Mouse (Mus musculus): Measurements from ENCODE around the gene Gm47429. TPM values are rescaled to one million over a fixed set of nuclear protein-coding genes. Genes with fewer than 3 reads are reported as not detected.
"Not testable (repeated sequence)": the region's sequence is repeated elsewhere in the genome, so short reads cannot be mapped to it uniquely, and the experiment has no call there.

Gm47429 gene
- polyA plus RNA-seq (2012), result not detected in 2 replicates

GRCm38 (mm10) chr13:50443812-50444211 lies at the start of gene Gm47429:
TSS of gene Gm47429 (minus strand) at chr13:50443912.
- no peaks in the 10 kb centered on the region for H3K4me1 ChIP-seq (ENCODE audit: control insufficient read depth)
- H3K27me3 ChIP-seq (ENCODE audit: control insufficient read depth), result no peaks in the 10 kb centered on the region
- H3K36me3 ChIP-seq (ENCODE audit: control insufficient read depth), result no peaks in the 10 kb centered on the region
- H3K4me3 ChIP-seq (replicated peaks), result no peak within 1 kb of the TSS
- TF ChIP-seq GATA1 (IDR thresholded peaks at IDR 0.05; ENCODE audit: low read length) (no peak), TAL1 (IDR thresholded peaks at IDR 0.05; ENCODE audit: low read length) (no peak)
- no peaks in the 10 kb centered on the region for H3K9me3 ChIP-seq (ENCODE audit: control insufficient read depth, low read length)

GRCm38 (mm10) chr13:50488510-50488909 lies 44.8 kb upstream of the Gm47429 start:
- H3K27me3 ChIP-seq (ENCODE audit: control insufficient read depth); H3K36me3 ChIP-seq (ENCODE audit: control insufficient read depth); H3K4me1 ChIP-seq (ENCODE audit: control insufficient read depth); H3K4me3 ChIP-seq (replicated peaks): not testable (repeated sequence)
- peaks cover 10% of the 10 kb centered on the region for H3K9me3 ChIP-seq (ENCODE audit: control insufficient read depth, low read length)

GRCm38 (mm10) chr13:50467007-50467406 lies 23.3 kb upstream of the Gm47429 start, which contains the start of gene Nutm2:
TSS of gene Nutm2 (plus strand) at chr13:50467307.
- H3K27me3 ChIP-seq (ENCODE audit: control insufficient read depth), result no peaks in the 10 kb centered on the region
- H3K4me1 ChIP-seq (ENCODE audit: control insufficient read depth), result no peaks in the 10 kb centered on the region
- no peaks in the 10 kb centered on the region for H3K36me3 ChIP-seq (ENCODE audit: control insufficient read depth)
- no peak for TF ChIP-seq GATA1 (IDR thresholded peaks at IDR 0.05; ENCODE audit: low read length)
- TF ChIP-seq TAL1 (IDR thresholded peaks at IDR 0.05; ENCODE audit: low read length), result no peak
- peaks cover 15% of the 10 kb centered on the region for H3K9me3 ChIP-seq (ENCODE audit: control insufficient read depth, low read length)
- no peak within 1 kb of the TSS for H3K4me3 ChIP-seq (replicated peaks)

GRCm38 (mm10) chr13:50464621-50465562 lies 21.2 kb upstream of the Gm47429 start:
- no peak overlapping the region for H3K4me3 ChIP-seq (replicated peaks)
- peaks cover 13% of the 10 kb centered on the region; the same call in 1 of the 2 replicates for H3K9me3 ChIP-seq (ENCODE audit: control insufficient read depth, low read length)
- no peaks in the 10 kb centered on the region for H3K4me1 ChIP-seq (ENCODE audit: control insufficient read depth)
- TF ChIP-seq TAL1 (IDR thresholded peaks at IDR 0.05; ENCODE audit: low read length), result no peak
- no peak for TF ChIP-seq GATA1 (IDR thresholded peaks at IDR 0.05; ENCODE audit: low read length)
- no peaks in the 10 kb centered on the region for H3K27me3 ChIP-seq (ENCODE audit: control insufficient read depth)
- no peaks in the 10 kb centered on the region for H3K36me3 ChIP-seq (ENCODE audit: control insufficient read depth)

- not testable (repeated sequence) for H3K27me3 ChIP-seq (ENCODE audit: control insufficient read depth); H3K9me3 ChIP-seq (ENCODE audit: control insufficient read depth, low read length); H3K36me3 ChIP-seq (ENCODE audit: control insufficient read depth); H3K4me3 ChIP-seq (replicated peaks); H3K4me1 ChIP-seq (ENCODE audit: control insufficient read depth)
These were observed 16.7 kb upstream of the Gm47429 start for GRCm38 (mm10) chr13:50460433-50460832.

- no peaks in the 10 kb centered on the region for H3K36me3 ChIP-seq (ENCODE audit: control insufficient read depth)
- H3K9me3 ChIP-seq (ENCODE audit: control insufficient read depth, low read length), result no peaks in the 10 kb centered on the region; the same call in 1 of the 2 replicates
- H3K4me3 ChIP-seq (replicated peaks), result no peak overlapping the region
- H3K4me1 ChIP-seq (ENCODE audit: control insufficient read depth), result no peaks in the 10 kb centered on the region
- H3K27me3 ChIP-seq (ENCODE audit: control insufficient read depth), result no peaks in the 10 kb centered on the region
- TF ChIP-seq GATA1 (IDR thresholded peaks at IDR 0.05; ENCODE audit: low read length) (no peak), TAL1 (IDR thresholded peaks at IDR 0.05; ENCODE audit: low read length) (no peak)
These were observed 9.7 kb upstream of the Gm47429 start for GRCm38 (mm10) chr13:50453426-50453825.

GRCm38 (mm10) chr13:50452266-50452665 lies 8.6 kb upstream of the Gm47429 start:
- not testable (repeated sequence) for H3K27me3 ChIP-seq (ENCODE audit: control insufficient read depth); H3K4me3 ChIP-seq (replicated peaks); H3K9me3 ChIP-seq (ENCODE audit: control insufficient read depth, low read length); H3K36me3 ChIP-seq (ENCODE audit: control insufficient read depth); H3K4me1 ChIP-seq (ENCODE audit: control insufficient read depth)

GRCm38 (mm10) chr13:50445261-50445660 lies 1.5 kb upstream of the Gm47429 start:
- no peaks in the 10 kb centered on the region for H3K36me3 ChIP-seq (ENCODE audit: control insufficient read depth)
- no peaks in the 10 kb centered on the region for H3K4me1 ChIP-seq (ENCODE audit: control insufficient read depth)
- H3K27me3 ChIP-seq (ENCODE audit: control insufficient read depth), result no peaks in the 10 kb centered on the region
- TF ChIP-seq GATA1 (IDR thresholded peaks at IDR 0.05; ENCODE audit: low read length) (no peak), TAL1 (IDR thresholded peaks at IDR 0.05; ENCODE audit: low read length) (no peak)
- no peaks in the 10 kb centered on the region; the same call in 1 of the 2 replicates for H3K9me3 ChIP-seq (ENCODE audit: control insufficient read depth, low read length)
- H3K4me3 ChIP-seq (replicated peaks), result no peak overlapping the region

GRCm38 (mm10) chr13:50426686-50427085 lies 17.0 kb downstream of the Gm47429 start:
- TF ChIP-seq TAL1 (IDR thresholded peaks at IDR 0.05; ENCODE audit: low read length) (no peak), GATA1 (IDR thresholded peaks at IDR 0.05; ENCODE audit: low read length) (no peak)
- H3K27me3 ChIP-seq (ENCODE audit: control insufficient read depth), result no peaks in the 10 kb centered on the region
- no peaks in the 10 kb centered on the region for H3K9me3 ChIP-seq (ENCODE audit: control insufficient read depth, low read length)
- no peaks in the 10 kb centered on the region for H3K4me1 ChIP-seq (ENCODE audit: control insufficient read depth)
- no peak overlapping the region for H3K4me3 ChIP-seq (replicated peaks)
- H3K36me3 ChIP-seq (ENCODE audit: control insufficient read depth), result peaks cover 21% of the 10 kb centered on the region

- Histone ChIP-seq H3K36me3 (ENCODE audit: control insufficient read depth) (peaks cover 21% of the 10 kb centered on the region), H3K27me3 (ENCODE audit: control insufficient read depth) (no peaks in the 10 kb centered on the region), H3K4me3 (replicated peaks) (no peak overlapping the region), H3K4me1 (ENCODE audit: control insufficient read depth) (no peaks in the 10 kb centered on the region), H3K9me3 (ENCODE audit: control insufficient read depth, low read length) (no peaks in the 10 kb centered on the region)
- TF ChIP-seq GATA1 (IDR thresholded peaks at IDR 0.05; ENCODE audit: low read length), result no peak
- no peak for TF ChIP-seq TAL1 (IDR thresholded peaks at IDR 0.05; ENCODE audit: low read length)
These were observed 19.2 kb downstream of the Gm47429 start for GRCm38 (mm10) chr13:50424517-50424916.
